Mouse (Mus musculus): ENCODE measurements around the gene Ubap2l. TPM values are rescaled to one million over a fixed set of nuclear protein-coding genes. Genes with fewer than 3 reads are reported as not detected.

The Ubap2l gene
- polyA plus RNA-seq (2012; rRNA removed), result 102 and 105 TPM in 2 replicates

DNA sequence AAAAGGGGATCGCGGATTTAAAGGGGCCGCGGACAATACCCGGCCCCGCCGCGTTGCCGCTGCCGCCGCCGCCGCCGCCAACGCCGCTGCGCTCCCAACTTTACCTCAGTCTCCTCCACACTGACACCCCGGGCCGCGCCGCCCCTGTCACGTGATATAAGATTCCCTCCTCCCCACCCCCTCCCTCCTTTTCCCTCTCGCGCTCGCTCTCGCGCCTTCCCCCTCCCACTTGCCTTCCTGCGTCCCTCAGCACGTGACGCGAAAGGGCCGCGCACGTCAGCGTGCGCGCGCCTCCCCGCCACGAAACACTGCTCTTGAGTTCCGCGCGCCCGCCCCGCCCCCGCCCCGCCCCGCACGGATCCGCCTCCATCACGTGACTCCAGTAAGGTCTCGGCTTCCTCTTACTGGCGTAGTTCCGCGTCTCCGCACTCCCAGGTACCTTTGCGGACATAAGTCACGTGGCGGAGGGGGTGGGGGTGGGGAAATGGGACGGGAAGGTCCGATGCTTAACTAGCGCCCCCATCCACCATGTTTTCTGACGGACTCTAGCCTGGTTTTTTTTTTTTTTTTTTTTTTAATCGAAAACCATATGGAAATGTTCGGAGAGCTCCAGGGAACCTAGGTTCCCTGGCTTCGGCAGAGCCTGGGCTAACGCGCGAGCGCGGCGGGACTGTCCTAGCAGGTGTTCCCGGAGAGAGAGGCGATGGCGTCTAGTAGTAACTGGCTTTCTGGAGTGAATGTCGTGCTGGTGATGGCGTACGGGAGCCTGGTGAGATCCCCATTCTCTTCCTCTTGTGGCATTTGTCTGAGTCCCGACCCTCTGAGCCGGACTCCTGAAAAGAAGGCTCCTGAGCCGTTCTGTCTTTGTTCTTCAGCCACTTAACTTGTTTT, at the start of gene Ubap2l:
Ubap2l (minus strand) TSS at position 278 of the 891 bp plus-strand sequence.
- H3K27ac ChIP-seq (ENCODE audit: insufficient read depth, low read length), result peak within 1 kb of the TSS; percentile 64
- peak within 1 kb of the TSS; percentile 73 for H3K4me3 ChIP-seq (ENCODE audit: insufficient read depth, low read length)
- TF ChIP-seq CTCF (IDR thresholded peaks at IDR 0.05; ENCODE audit: extremely low read depth, insufficient read depth, low read length) (no peak), POLR2A (IDR thresholded peaks at IDR 0.05; ENCODE audit: extremely low read depth, insufficient read depth, low read length) (peak; percentile 67; the same call in 1 of the 2 replicates)
- peaks cover 4% of the 10 kb centered on the region for H3K4me1 ChIP-seq (ENCODE audit: control insufficient read depth, insufficient read depth, low read length)

DNA sequence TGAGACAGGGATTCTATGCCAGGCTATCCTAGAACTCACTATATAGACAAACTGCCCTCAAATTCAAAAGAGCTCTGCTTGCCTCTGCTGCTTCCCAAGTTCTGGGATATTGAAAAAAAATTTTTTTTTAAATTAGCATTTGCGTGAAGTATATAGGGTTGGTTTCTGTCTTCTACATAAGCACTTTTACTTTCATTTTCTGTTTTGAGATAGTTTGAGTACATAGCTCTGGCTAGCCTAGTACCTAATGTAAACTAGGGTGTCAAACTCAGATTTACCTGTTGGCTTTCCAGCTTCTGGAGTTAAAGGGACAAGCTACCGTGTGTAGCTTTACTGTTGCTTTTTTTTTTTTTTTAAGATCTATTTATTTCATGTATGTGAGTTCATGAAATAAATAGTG, 49.2 kb upstream of the Ubap2l start:
- Histone ChIP-seq H3K27ac (ENCODE audit: insufficient read depth, low read length) (no peak overlapping the region), H3K4me3 (ENCODE audit: insufficient read depth, low read length) (no peak overlapping the region), H3K4me1 (ENCODE audit: control insufficient read depth, insufficient read depth, low read length) (no peaks in the 10 kb centered on the region)
- no peak for TF ChIP-seq CTCF (IDR thresholded peaks at IDR 0.05; ENCODE audit: extremely low read depth, insufficient read depth, low read length)
- no peak for TF ChIP-seq POLR2A (IDR thresholded peaks at IDR 0.05; ENCODE audit: extremely low read depth, insufficient read depth, low read length)

DNA sequence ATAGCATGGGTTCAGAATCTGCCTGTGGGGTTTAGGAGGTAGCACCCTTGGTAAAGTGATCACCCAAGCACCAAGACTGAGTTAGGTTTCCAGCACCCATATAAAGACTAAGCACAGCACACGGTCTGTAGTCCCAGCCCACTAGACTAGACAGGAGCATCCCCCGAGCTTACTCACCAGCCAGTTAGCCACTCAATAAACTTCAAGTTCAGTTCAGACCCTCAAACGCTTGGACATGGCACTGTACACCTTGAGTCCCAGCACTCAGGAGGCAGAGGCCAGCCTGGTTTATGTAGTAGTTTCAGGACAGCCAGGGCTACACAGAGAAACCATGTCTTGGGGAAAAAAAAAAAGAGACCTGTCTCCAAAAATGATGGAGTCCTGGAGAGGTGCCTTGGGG, 48.6 kb upstream of the Ubap2l start:
- TF ChIP-seq POLR2A (IDR thresholded peaks at IDR 0.05; ENCODE audit: extremely low read depth, insufficient read depth, low read length) (no peak), CTCF (IDR thresholded peaks at IDR 0.05; ENCODE audit: extremely low read depth, insufficient read depth, low read length) (no peak)
- H3K4me1 ChIP-seq (ENCODE audit: control insufficient read depth, insufficient read depth, low read length), result no peaks in the 10 kb centered on the region
- H3K27ac ChIP-seq (ENCODE audit: insufficient read depth, low read length), result no peak overlapping the region
- no peak overlapping the region for H3K4me3 ChIP-seq (ENCODE audit: insufficient read depth, low read length)

DNA sequence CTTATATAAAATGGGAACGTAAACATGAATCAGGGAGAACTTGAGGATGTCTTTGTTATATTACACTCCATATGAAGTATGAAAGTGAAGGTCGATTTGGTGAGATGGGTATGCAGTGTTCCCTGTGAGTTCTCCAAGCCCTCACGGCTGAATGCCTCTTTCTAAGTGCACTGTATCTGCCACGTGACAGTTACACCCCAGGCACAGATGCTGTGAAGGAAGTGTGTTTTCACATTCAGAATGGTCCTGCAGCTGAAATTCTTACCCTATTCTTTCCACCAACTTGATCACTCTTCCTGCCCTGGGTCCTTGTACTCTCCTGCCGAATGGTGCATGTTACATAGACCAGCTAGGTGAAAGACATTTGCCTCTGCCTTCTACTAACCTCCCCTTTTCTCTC, 45.5 kb upstream of the Ubap2l start:
- Histone ChIP-seq H3K27ac (ENCODE audit: insufficient read depth, low read length) (no peak overlapping the region), H3K4me1 (ENCODE audit: control insufficient read depth, insufficient read depth, low read length) (no peaks in the 10 kb centered on the region), H3K4me3 (ENCODE audit: insufficient read depth, low read length) (no peak overlapping the region)
- TF ChIP-seq CTCF (IDR thresholded peaks at IDR 0.05; ENCODE audit: extremely low read depth, insufficient read depth, low read length) (no peak), POLR2A (IDR thresholded peaks at IDR 0.05; ENCODE audit: extremely low read depth, insufficient read depth, low read length) (no peak)

DNA sequence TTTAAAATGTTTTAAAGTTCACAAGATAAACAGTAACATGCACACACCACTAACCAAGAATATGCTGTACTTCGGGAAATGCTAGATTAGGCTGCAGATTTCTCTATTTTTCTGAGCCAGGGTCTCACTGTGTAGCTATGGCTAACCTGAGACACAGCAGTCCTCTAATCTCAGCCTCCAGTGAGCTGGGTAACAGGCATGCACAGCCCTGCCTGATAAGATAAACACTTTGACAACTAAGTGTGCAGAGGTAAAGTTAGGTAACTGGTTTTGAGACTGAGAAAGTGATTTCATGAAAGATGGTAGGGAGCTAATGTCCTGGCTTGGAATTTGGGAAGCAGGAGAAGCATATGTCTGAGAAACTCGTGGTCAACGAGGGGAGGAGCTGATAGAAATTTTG, 42.0 kb upstream of the Ubap2l start:
- no peak for TF ChIP-seq CTCF (IDR thresholded peaks at IDR 0.05; ENCODE audit: extremely low read depth, insufficient read depth, low read length)
- no peak for TF ChIP-seq POLR2A (IDR thresholded peaks at IDR 0.05; ENCODE audit: extremely low read depth, insufficient read depth, low read length)
- Histone ChIP-seq H3K4me1 (ENCODE audit: control insufficient read depth, insufficient read depth, low read length) (no peaks in the 10 kb centered on the region), H3K4me3 (ENCODE audit: insufficient read depth, low read length) (no peak overlapping the region), H3K27ac (ENCODE audit: insufficient read depth, low read length) (no peak overlapping the region)

DNA sequence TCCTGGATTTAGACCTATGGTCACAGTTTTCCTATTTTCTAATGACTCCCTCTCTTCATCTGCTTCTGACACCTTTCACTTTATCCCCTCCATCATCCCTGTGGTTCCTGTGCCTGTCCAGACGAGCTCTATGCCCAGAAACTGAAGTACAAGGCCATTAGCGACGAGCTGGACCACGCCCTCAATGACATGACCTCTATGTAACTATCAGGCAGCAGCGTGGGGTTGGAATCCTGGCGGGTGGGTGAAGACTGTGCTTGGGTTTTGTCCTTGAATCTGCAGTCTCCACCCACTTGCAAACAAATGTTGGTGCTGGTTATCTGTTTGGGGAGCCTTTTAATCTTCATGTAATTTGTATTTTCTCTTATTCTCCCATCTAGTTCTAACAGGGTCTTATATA, 38.5 kb upstream of the Ubap2l start:
- TF ChIP-seq POLR2A (IDR thresholded peaks at IDR 0.05; ENCODE audit: extremely low read depth, insufficient read depth, low read length), result no peak
- TF ChIP-seq CTCF (IDR thresholded peaks at IDR 0.05; ENCODE audit: extremely low read depth, insufficient read depth, low read length), result no peak
- no peak overlapping the region for H3K4me3 ChIP-seq (ENCODE audit: insufficient read depth, low read length)

DNA sequence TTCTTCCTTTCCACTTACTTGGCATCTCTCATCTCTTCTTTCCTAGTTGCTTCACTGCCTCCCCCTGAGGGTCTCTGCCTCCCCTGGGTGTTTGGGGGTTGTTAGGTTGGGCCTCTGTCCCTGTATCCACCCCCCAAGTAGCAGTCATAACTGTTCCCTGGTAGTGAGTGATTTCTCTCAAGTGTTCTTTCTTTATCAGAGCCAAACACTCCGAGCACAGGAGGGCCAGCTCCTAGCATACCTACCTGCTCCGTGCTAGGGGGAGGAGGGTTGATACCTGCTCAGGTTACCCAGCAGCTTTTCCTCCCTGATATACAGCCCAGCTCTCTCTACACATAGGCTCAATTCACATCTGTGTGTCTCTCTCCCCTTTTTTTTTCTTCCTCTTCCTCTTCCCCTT, 36.2 kb upstream of the Ubap2l start:
- H3K27ac ChIP-seq (ENCODE audit: insufficient read depth, low read length), result no peak overlapping the region
- no peak overlapping the region for H3K4me3 ChIP-seq (ENCODE audit: insufficient read depth, low read length)
- peaks cover 8% of the 10 kb centered on the region for H3K4me1 ChIP-seq (ENCODE audit: control insufficient read depth, insufficient read depth, low read length)
- TF ChIP-seq CTCF (IDR thresholded peaks at IDR 0.05; ENCODE audit: extremely low read depth, insufficient read depth, low read length) (no peak), POLR2A (IDR thresholded peaks at IDR 0.05; ENCODE audit: extremely low read depth, insufficient read depth, low read length) (no peak)

More for the DNA sequence above, 38.5 kb upstream of the Ubap2l start:
- H3K27ac ChIP-seq (ENCODE audit: insufficient read depth, low read length), result no peak overlapping the region
- no peaks in the 10 kb centered on the region for H3K4me1 ChIP-seq (ENCODE audit: control insufficient read depth, insufficient read depth, low read length)

DNA sequence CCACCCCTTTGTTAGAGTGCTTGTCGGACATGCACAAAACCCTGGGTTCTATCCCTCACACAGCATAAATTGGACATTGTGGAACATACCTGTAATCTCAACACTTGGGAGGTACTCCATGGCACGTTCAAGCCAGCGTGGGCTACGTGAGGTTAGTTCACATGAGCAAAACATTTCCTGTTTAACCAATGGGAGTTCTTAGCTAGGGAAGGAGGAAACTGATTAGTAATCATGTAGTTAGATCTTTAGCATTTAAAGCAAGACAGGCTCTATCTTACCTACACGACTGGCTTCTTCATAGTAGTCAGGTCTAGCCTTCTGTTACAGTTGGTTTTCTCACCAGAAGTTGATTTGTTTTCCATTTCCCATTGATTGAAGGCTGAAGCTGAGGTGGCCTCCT, 33.6 kb upstream of the Ubap2l start:
- no peak overlapping the region for H3K27ac ChIP-seq (ENCODE audit: insufficient read depth, low read length)
- H3K4me3 ChIP-seq (ENCODE audit: insufficient read depth, low read length), result no peak overlapping the region
- peaks cover 18% of the 10 kb centered on the region for H3K4me1 ChIP-seq (ENCODE audit: control insufficient read depth, insufficient read depth, low read length)
- TF ChIP-seq POLR2A (IDR thresholded peaks at IDR 0.05; ENCODE audit: extremely low read depth, insufficient read depth, low read length) (no peak), CTCF (IDR thresholded peaks at IDR 0.05; ENCODE audit: extremely low read depth, insufficient read depth, low read length) (no peak)

DNA sequence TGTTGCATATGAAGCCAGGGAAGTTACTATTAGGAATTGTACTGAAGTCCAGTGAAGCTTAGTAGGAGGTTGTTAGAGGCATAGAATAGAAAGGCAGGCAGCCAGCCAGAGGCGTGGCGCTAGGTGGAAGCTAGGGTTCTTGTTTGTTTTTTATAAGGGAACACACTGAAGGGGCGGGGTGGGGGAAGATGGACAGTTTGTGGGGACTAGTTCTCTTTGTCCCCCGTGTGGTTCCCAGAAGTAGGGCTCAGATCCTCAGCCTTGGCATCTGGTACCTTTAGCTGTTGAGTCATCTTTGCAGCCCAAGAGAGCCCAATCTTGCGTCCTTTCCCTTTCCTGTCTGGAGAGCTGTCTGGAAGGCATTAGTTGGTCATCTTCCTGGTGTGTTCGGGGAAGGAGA, 32.9 kb upstream of the Ubap2l start:
- Histone ChIP-seq H3K4me1 (ENCODE audit: control insufficient read depth, insufficient read depth, low read length) (peaks cover 18% of the 10 kb centered on the region), H3K27ac (ENCODE audit: insufficient read depth, low read length) (no peak overlapping the region), H3K4me3 (ENCODE audit: insufficient read depth, low read length) (no peak overlapping the region)
- TF ChIP-seq POLR2A (IDR thresholded peaks at IDR 0.05; ENCODE audit: extremely low read depth, insufficient read depth, low read length) (no peak), CTCF (IDR thresholded peaks at IDR 0.05; ENCODE audit: extremely low read depth, insufficient read depth, low read length) (no peak)

DNA sequence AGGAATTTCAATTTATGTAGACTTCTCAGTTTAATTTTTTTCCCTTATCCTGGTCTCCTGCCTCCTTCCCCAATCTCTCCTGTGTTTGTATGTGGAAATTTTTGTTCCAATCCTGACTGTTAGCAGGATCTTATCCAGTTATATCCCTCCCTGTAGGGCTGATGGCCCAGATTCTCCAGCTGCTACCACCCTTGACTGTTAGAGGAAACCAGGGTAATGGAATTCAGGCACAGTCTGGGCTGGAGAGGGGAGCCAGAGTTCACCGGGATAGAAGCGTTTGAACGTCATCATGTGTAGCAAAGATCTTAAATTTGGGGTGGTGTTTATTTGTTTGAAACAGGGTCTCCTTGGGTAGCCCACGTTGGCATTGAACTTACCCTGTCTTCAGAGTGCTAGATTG, 32.4 kb upstream of the Ubap2l start:
- TF ChIP-seq POLR2A (IDR thresholded peaks at IDR 0.05; ENCODE audit: extremely low read depth, insufficient read depth, low read length) (no peak), CTCF (IDR thresholded peaks at IDR 0.05; ENCODE audit: extremely low read depth, insufficient read depth, low read length) (no peak)
- no peak overlapping the region for H3K27ac ChIP-seq (ENCODE audit: insufficient read depth, low read length)
- peaks cover 18% of the 10 kb centered on the region for H3K4me1 ChIP-seq (ENCODE audit: control insufficient read depth, insufficient read depth, low read length)
- no peak overlapping the region for H3K4me3 ChIP-seq (ENCODE audit: insufficient read depth, low read length)
